Comparison of ENCODE assay signal across 13 mouse cellular contexts in genomic region chr12:29639543-29640196, GRCm38 (mm10).
DNase-seq lines count a peak whose midpoint lies in the region; ATAC-seq and TF ChIP-seq lines count a peak whose summit lies in the region.
"Had no signal": no experiment of that assay in that cellular context is flagged by ENCODE, and none has a peak within 500 bp of the region (broad histone marks: within the 10 kb centered on the region; RNA-seq: fewer than 3 reads in every experiment).

No protein-coding gene starts in this region.

- H3K4me3 ChIP-seq in cerebellum, adult 2 months (replicated peaks; ENCODE audit: insufficient read depth, low read depth, low read length), result no peak overlapping the region
- no peak overlapping the region for H3K4me3 ChIP-seq in hindbrain, embryonic 13.5 days
- no peak overlapping the region for H3K4me3 ChIP-seq in midbrain, embryonic 15.5 days
- H3K4me3 ChIP-seq: erythroblast, embryonic 14.5 days; intestine, embryonic 15.5 days; limb, embryonic 15.5 days had no signal

- H3K36me3 ChIP-seq in hindbrain, embryonic 13.5 days, result peaks cover 5% of the 10 kb centered on the region; the same call in 1 of the 2 replicates
- H3K36me3 ChIP-seq in midbrain, embryonic 15.5 days (replicated peaks), result no peaks in the 10 kb centered on the region
- H3K36me3 ChIP-seq: intestine, embryonic 15.5 days; limb, embryonic 15.5 days had no signal

- TF ChIP-seq POLR2A in cerebellum, adult 2 months (IDR thresholded peaks at IDR 0.05; ENCODE audit: borderline replicate concordance, insufficient read depth, low read length), result no peak

- ATAC-seq in hindbrain, embryonic 13.5 days (ENCODE audit: low FRiP score), result peak; percentile 56
- ATAC-seq in midbrain, embryonic 15.5 days (replicated peaks), result peak; percentile 59
- ATAC-seq: intestine, embryonic 15.5 days had no signal

- peak; percentile 24 to 32 for DNase-seq in cerebellum, postnatal 14 days
- no peak for DNase-seq in cerebellum, adult 2 months
- DNase-seq in embryo, embryonic 9.5 days (ENCODE audit: extremely low spot score), result peak; percentile 19
- DNase-seq in MN1 (ENCODE audit: low spot score), result no peak
- no peak for DNase-seq in gastrocnemius, adult 8-10 months (ENCODE audit: low spot score in 2 of 2)
- no peak for DNase-seq in heart, adult 9 months (ENCODE audit: low spot score in 2 of 2)
- DNase-seq: cerebellum, adult 11 months; lung, postnatal 14 days had no signal

- TF ChIP-seq CTCF in cerebellum, adult 2 months (IDR thresholded peaks at IDR 0.05; ENCODE audit: borderline replicate concordance, insufficient read depth, low read depth, low read length), result no peak

- H3K27ac ChIP-seq in cerebellum, adult 2 months (ENCODE audit: insufficient read depth, low read length), result no peak overlapping the region; the same call in 1 of the 2 replicates
- peak overlapping the region; percentile 77 for H3K27ac ChIP-seq in hindbrain, embryonic 13.5 days
- H3K27ac ChIP-seq in midbrain, embryonic 15.5 days, result 0 out of 2 replicates have a peak overlapping the region, but pooled peaks have one; percentile 4
- H3K27ac ChIP-seq: intestine, embryonic 15.5 days; limb, embryonic 15.5 days had no signal

- H3K9me3 ChIP-seq in hindbrain, embryonic 13.5 days, result no peaks in the 10 kb centered on the region
- no peaks in the 10 kb centered on the region for H3K9me3 ChIP-seq in midbrain, embryonic 15.5 days
- H3K9me3 ChIP-seq: intestine, embryonic 15.5 days; limb, embryonic 15.5 days had no signal

- H3K4me2 ChIP-seq in hindbrain, embryonic 13.5 days, result no peak overlapping the region
- no peak overlapping the region for H3K4me2 ChIP-seq in midbrain, embryonic 15.5 days
- H3K4me2 ChIP-seq: intestine, embryonic 15.5 days; limb, embryonic 15.5 days had no signal

- peaks cover 5% of the 10 kb centered on the region for H3K4me1 ChIP-seq in cerebellum, adult 2 months (ENCODE audit: control insufficient read depth, insufficient read depth, low read length)
- H3K4me1 ChIP-seq in hindbrain, embryonic 13.5 days (replicated peaks), result peaks cover 36% of the 10 kb centered on the region
- peaks cover 22% of the 10 kb centered on the region for H3K4me1 ChIP-seq in midbrain, embryonic 15.5 days
- H3K4me1 ChIP-seq: intestine, embryonic 15.5 days; limb, embryonic 15.5 days had no signal

- WGBS in cerebellum, adult 2 months, result 39% methylated on average over 11 of the region's 11 CpGs
- 43% methylated on average over 11 of the region's 11 CpGs for WGBS in hindbrain, embryonic 13.5 days
- 54% methylated on average over 11 of the region's 11 CpGs for WGBS in midbrain, embryonic 15.5 days

- no peaks in the 10 kb centered on the region; the same call in 1 of the 2 replicates for H3K27me3 ChIP-seq in cerebellum, adult 2 months (ENCODE audit: control insufficient read depth, insufficient read depth, low read length)
- H3K27me3 ChIP-seq in hindbrain, embryonic 13.5 days, result no peaks in the 10 kb centered on the region
- H3K27me3 ChIP-seq in midbrain, embryonic 15.5 days (replicated peaks), result no peaks in the 10 kb centered on the region
- H3K27me3 ChIP-seq: intestine, embryonic 15.5 days; limb, embryonic 15.5 days had no signal

- H3K9ac ChIP-seq in hindbrain, embryonic 13.5 days, result no peak overlapping the region
- no peak overlapping the region for H3K9ac ChIP-seq in midbrain, embryonic 15.5 days
- H3K9ac ChIP-seq: intestine, embryonic 15.5 days; limb, embryonic 15.5 days had no signal

Comparison
In these comparisons a context has a peak if more than half of its experiments do, and no peak if none do; other contexts are left out.
1. DNase-seq: peak in cerebellum, postnatal 14 days (2 of 2) and embryo, embryonic 9.5 days (single experiment); none in cerebellum, adult 2 months (0 of 2), MN1 (single experiment), gastrocnemius, adult 8-10 months (0 of 2) and heart, adult 9 months (0 of 2).